Comparison of ENCODE assay signal across 26 mouse cellular contexts in the genomic region with DNA sequence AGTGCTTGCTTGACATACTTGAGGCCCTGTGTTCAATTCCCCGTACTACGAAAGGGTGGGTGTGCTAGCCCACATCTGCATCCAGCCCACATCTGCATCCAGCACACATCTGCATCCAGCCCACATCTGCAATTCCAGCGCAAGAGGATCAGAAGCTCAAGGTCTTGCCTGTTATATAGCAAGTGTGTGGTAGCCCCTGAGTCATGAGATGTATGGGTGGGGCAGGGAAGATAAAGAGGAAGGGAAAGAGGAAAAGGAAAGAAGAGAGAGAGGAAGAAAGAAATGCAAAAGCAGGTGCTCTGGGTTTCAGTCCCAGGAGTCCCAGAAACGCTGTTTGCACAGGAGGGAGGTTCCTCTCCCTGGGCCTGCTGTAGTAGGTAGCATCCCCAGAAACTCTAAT. TPM values are rescaled to one million over a fixed set of nuclear protein-coding genes. Genes with fewer than 3 reads are reported as not detected.
DNase-seq lines count a peak whose midpoint lies in the region; ATAC-seq and TF ChIP-seq lines count a peak whose summit lies in the region.
"Had no signal": no experiment of that assay in that cellular context is flagged by ENCODE, and none has a peak within 500 bp of the region (broad histone marks: within the 10 kb centered on the region; RNA-seq: fewer than 3 reads in every experiment).

No protein-coding gene starts in this region.

- peaks cover 2% of the 10 kb centered on the region for H3K9me3 ChIP-seq in CH12.LX (replicated peaks; ENCODE audit: low read length)
- H3K9me3 ChIP-seq: embryonic facial prominence, embryonic 13.5 days; embryonic facial prominence, embryonic 15.5 days; forebrain, embryonic 10.5 days; forebrain, embryonic 12.5 days had no signal

- in situ Hi-C loops in CH12.LX (cut with MboI; ENCODE audit: low pct_ligation_motif_present, low pct_unique_long_range_greater_than_20kb, low sequenced_read_pairs) = no loop called here

- no peak overlapping the region for H3K4me3 ChIP-seq in CH12.LX (replicated peaks in 1 of 3; ENCODE audit: low read depth in 2 of 3, low read length in 2 of 3, poor library complexity in 1 of 3)
- H3K4me3 ChIP-seq: embryonic facial prominence, embryonic 13.5 days; embryonic facial prominence, embryonic 15.5 days; erythroblast, embryonic 14.5 days; forebrain, embryonic 10.5 days; forebrain, embryonic 12.5 days had no signal

- DNase-seq in A20 (ENCODE audit: low read depth, low spot score) (peak; percentile 20), CH12.LX (ENCODE audit: extremely low read depth) (peak; percentile 44)
- DNase-seq in right cerebral cortex, postnatal 14 days = no peak
- no peak for DNase-seq in right cerebral cortex, postnatal 10 days (ENCODE audit: low spot score in 2 of 2)
- DNase-seq in lung, postnatal 14 days = no peak
- no peak for DNase-seq in spleen, postnatal 14 days (ENCODE audit: low spot score in 2 of 2)
- DNase-seq: adrenal gland, adult 2 months; adrenal gland, postnatal 10 days; adrenal gland, postnatal 25 days; B cell, adult 2 months; cerebellum, adult 11-12 months; cerebellum, adult 2 months; cerebellum, adult 9-10 months; cerebellum, postnatal 10 days; cerebellum, postnatal 25 days; embryo, embryonic 11 days had no signal

- no peak overlapping the region for H3K4me2 ChIP-seq in CH12.LX (ENCODE audit: insufficient read depth, low read depth, poor library complexity, severe bottlenecking)
- H3K4me2 ChIP-seq: embryonic facial prominence, embryonic 13.5 days; embryonic facial prominence, embryonic 15.5 days; forebrain, embryonic 12.5 days had no signal

- no peak overlapping the region for H3K27ac ChIP-seq in CH12.LX (ENCODE audit: insufficient read depth, low read depth)
- H3K27ac ChIP-seq: embryonic facial prominence, embryonic 13.5 days; embryonic facial prominence, embryonic 15.5 days; forebrain, embryonic 10.5 days; forebrain, embryonic 12.5 days had no signal

- peaks cover 17 to 44% of the 10 kb centered on the region in 2 experiments for H3K4me1 ChIP-seq in CH12.LX (ENCODE audit: control insufficient read depth in 1 of 2, insufficient read depth in 2 of 2)
- H3K4me1 ChIP-seq: embryonic facial prominence, embryonic 13.5 days; embryonic facial prominence, embryonic 15.5 days had no signal

- TF ChIP-seq RAD21 in CH12.LX (IDR thresholded peaks at IDR 0.05; ENCODE audit: low read depth, low read length) = no peak

- peaks cover 18 to 31% of the 10 kb centered on the region in 2 experiments for H3K36me3 ChIP-seq in CH12.LX (replicated peaks in 1 of 2; ENCODE audit: control insufficient read depth in 1 of 2, insufficient read depth in 1 of 2, low read length in 1 of 2)
- H3K36me3 ChIP-seq: forebrain, embryonic 12.5 days had no signal

- ATAC-seq in granulocyte monocyte progenitor cell, adult 5-6 weeks (replicated peaks; ENCODE audit: poor library complexity, severe bottlenecking) = peak; percentile 64
- ATAC-seq in megakaryocyte progenitor cell, adult 5-6 weeks (replicated peaks; ENCODE audit: poor library complexity) = peak; percentile 51
- ATAC-seq: CD4-positive, CD25-positive, alpha-beta regulatory T cell, adult 4 months; forebrain, embryonic 14.5 days; forebrain, embryonic 16.5 days had no signal

- no peak for TF ChIP-seq POLR2A in CH12.LX (IDR thresholded peaks at IDR 0.05; ENCODE audit: low read depth, low read length)

- H3K9ac ChIP-seq in CH12.LX (ENCODE audit: insufficient read depth, low read depth) = no peak overlapping the region
- H3K9ac ChIP-seq: embryonic facial prominence, embryonic 13.5 days; embryonic facial prominence, embryonic 15.5 days; forebrain, embryonic 12.5 days had no signal

- H3K79me2 ChIP-seq in CH12.LX (replicated peaks; ENCODE audit: control insufficient read depth, extremely low read depth, insufficient read depth, poor library complexity, severe bottlenecking) = no peaks in the 10 kb centered on the region

- no peak for TF ChIP-seq CTCF in CH12.LX (conservative IDR thresholded peaks at IDR 0.05 in 1 of 2, IDR thresholded peaks at IDR 0.05 in 1 of 2; ENCODE audit: low read depth in 2 of 2, low read length in 2 of 2)

- dilution Hi-C loops in CH12.LX (cut with MboI; ENCODE audit: extremely low pct_ligation_motif_present, extremely low pct_unique_long_range_greater_than_20kb, low sequenced_read_pairs) = no loop called here

- no peaks in the 10 kb centered on the region for H3K27me3 ChIP-seq in CH12.LX (replicated peaks)
- H3K27me3 ChIP-seq: embryonic facial prominence, embryonic 15.5 days had no signal

- peak; percentile 52; the same call in 1 of the 2 replicates for TF ChIP-seq EP300 in CH12.LX (IDR thresholded peaks at IDR 0.05; ENCODE audit: low read length)

TF ChIP-seq in CH12.LX, 34 proteins besides CTCF, POLR2A, EP300 and RAD21:
- TF ChIP-seq IRF4 (IDR thresholded peaks at IDR 0.05; ENCODE audit: low read depth, low read length) = peak; percentile 47; the same call in 1 of the 2 replicates
- TF ChIP-seq ZC3H11A (IDR thresholded peaks at IDR 0.05; ENCODE audit: low read depth, low read length) = no peak
TF ChIP-seq in CH12.LX: peak in this region for 1.

RNA-seq across cellular contexts. Expression of gene Smim20, which starts 15.6 kb away (rescaled TPM):
- 54.3 and 55.3 TPM in 2 replicates for total RNA-seq in CH12.LX (2012; rRNA removed)
- 93.0 and 93.5 TPM in 2 replicates for total RNA-seq in CH12.LX (2014; rRNA removed)
- polyA plus RNA-seq in CH12.LX (2012; ENCODE audit: insufficient read length, low read depth) = 52.1 and 75.7 TPM in 2 replicates
- 51.4 and 54.4 TPM in 2 replicates for total RNA-seq in granulocyte monocyte progenitor cell, adult 5-6 weeks (2014; fragmentation: Nextera tagmentation)
- total RNA-seq in granulocyte monocyte progenitor cell, adult 5-6 weeks (2017) = 48.3 and 57.0 TPM in 2 replicates
- 62.7 and 65.7 TPM in 2 replicates for total RNA-seq in megakaryocyte progenitor cell, adult 5-6 weeks (2015)
- total RNA-seq in megakaryocyte progenitor cell, adult 5-6 weeks (2017) = 46.7 and 56.9 TPM in 2 replicates

Comparison
In these comparisons a context has a peak if more than half of its experiments do, and no peak if none do; other contexts are left out.
1. DNase-seq: peak in A20 (single experiment) and CH12.LX (single experiment); none in right cerebral cortex, postnatal 14 days (single experiment), right cerebral cortex, postnatal 10 days (0 of 2), lung, postnatal 14 days (single experiment) and spleen, postnatal 14 days (0 of 2).